Mouse (Mus musculus) naive thymus-derived CD4-positive, alpha-beta T cell, adult 5 months (primary cell): ENCODE results near the gene Tbc1d4. TPM values are rescaled to one million over a fixed set of nuclear protein-coding genes. Genes with fewer than 3 reads are reported as not detected.

Experiments
- polyA plus RNA-seq: library from polyadenylated mRNA; unstranded; fragments of 100-300 nt; shearing (Covaris generic); gene quantifications from one replicate; pipeline ENCODE4 v1.2.1, GENCODE M21; 2017

Gene Tbc1d4
- 35.7 TPM for polyA plus RNA-seq

GRCm38 (mm10) chr14:101608519-101609368 is at the start of gene Tbc1d4:
TSS of gene Tbc1d4 (minus strand) at chr14:101609191.

GRCm38 (mm10) chr14:101653581-101654525 is 44.9 kb upstream of the Tbc1d4 start, which contains the start of gene Uchl3:
TSS of gene Uchl3 (plus strand) at chr14:101653967.

GRCm38 (mm10) chr14:101640153-101640843 is 31.3 kb upstream of the Tbc1d4 start, which contains the start of gene Commd6:
TSS of gene Commd6 (minus strand) at chr14:101640686.

Other genes starting within 250 kb of the Tbc1d4 start
- gene Commd6, start 31.5 kb upstream of the Tbc1d4 start, polyA plus RNA-seq = 62.1 TPM
- gene Uchl3, start 44.8 kb upstream of the Tbc1d4 start, polyA plus RNA-seq = 71.7 TPM
- not detected for gene Gm9922, start 120.6 kb upstream of the Tbc1d4 start, polyA plus RNA-seq
- 0.20 TPM for gene Lmo7, start 120.8 kb upstream of the Tbc1d4 start, polyA plus RNA-seq